Mouse (Mus musculus) cerebellum, postnatal 36 days (tissue): ENCODE measurements around the gene Calm4.

Experiments
- DNase-seq, 2 experiments: peaks; one replicate each; pipeline ENCODE4 v3.0.0; 2021 to 2022; ENCODE audit warnings: mixed read lengths in 2 of 2

The Calm4 gene

GRCm38 (mm10) chr13:3862325-3862724 is 24.8 kb downstream of the Calm4 start:
- DNase-seq, result no peak

GRCm38 (mm10) chr13:3862922-3863580 is 25.5 kb downstream of the Calm4 start:
- no peak for DNase-seq

GRCm38 (mm10) chr13:3865648-3866354 is 28.2 kb downstream of the Calm4 start:
- no peak for DNase-seq

- DNase-seq, result no peak
Measured at GRCm38 (mm10) chr13:3866355-3867052, 28.9 kb downstream of the Calm4 start.

- no peak for DNase-seq
Measured at GRCm38 (mm10) chr13:3867158-3867557, 29.6 kb downstream of the Calm4 start.

GRCm38 (mm10) chr13:3869901-3870300 is 32.3 kb downstream of the Calm4 start:
- no peak for DNase-seq

GRCm38 (mm10) chr13:3872832-3873231 is 35.3 kb downstream of the Calm4 start:
- no peak for DNase-seq

GRCm38 (mm10) chr13:3876448-3876847 is 38.9 kb downstream of the Calm4 start:
- DNase-seq, result no peak

GRCm38 (mm10) chr13:3877185-3877584 is 39.6 kb downstream of the Calm4 start:
- no peak for DNase-seq

GRCm38 (mm10) chr13:3877679-3878220 is 40.2 kb downstream of the Calm4 start:
- no peak for DNase-seq

- no peak for DNase-seq
Measured at GRCm38 (mm10) chr13:3886663-3887062, 49.1 kb downstream of the Calm4 start.
